Mouse (Mus musculus): ENCODE measurements at regions not wholly inside any gene's neighbourhood (a gene's known extent, or its start where the extent isn't known, plus 50 kb on each side); places are given as distances from the start of the nearest gene placed in this dataset.
"Not testable (repeated sequence)": the region's sequence is repeated elsewhere in the genome, so short reads cannot be mapped to it uniquely, and the experiment has no call there.

GRCm38 (mm10) chr4:124393595-124393994 lies 217.0 kb downstream of the 3100002H09Rik start:
- H3K27me3 ChIP-seq = 0 out of 2 replicates have a peak, but pooled peaks cover 7% of the 10 kb centered on the region
- peaks cover 20% of the 10 kb centered on the region for H3K4me1 ChIP-seq
- no peaks in the 10 kb centered on the region for H3K36me3 ChIP-seq
- no peak overlapping the region for H3K4me3 ChIP-seq
- no peak for ATAC-seq (ENCODE audit: insufficient number of reproducible peaks, insufficient read depth, low FRiP score, low TSS enrichment)
- H3K4me2 ChIP-seq (replicated peaks) = no peak overlapping the region
- H3K9me3 ChIP-seq = no peaks in the 10 kb centered on the region
- 40% methylated on average over 10 of the region's 10 CpGs for WGBS
- no peak overlapping the region for H3K27ac ChIP-seq
- no peak overlapping the region for H3K9ac ChIP-seq

- no peak overlapping the region for H3K27ac ChIP-seq
- H3K4me2 ChIP-seq (replicated peaks) = no peak overlapping the region
- no peak for ATAC-seq (ENCODE audit: insufficient number of reproducible peaks, insufficient read depth, low FRiP score, low TSS enrichment)
- no peak overlapping the region for H3K4me3 ChIP-seq
- H3K9ac ChIP-seq = no peak overlapping the region
- WGBS = 76% methylated on average over 10 of the region's 10 CpGs
- peaks cover 16% of the 10 kb centered on the region for H3K4me1 ChIP-seq
- 0 out of 2 replicates have a peak, but pooled peaks cover 7% of the 10 kb centered on the region for H3K27me3 ChIP-seq
- no peaks in the 10 kb centered on the region for H3K36me3 ChIP-seq
- H3K9me3 ChIP-seq = no peaks in the 10 kb centered on the region
These were observed 221.5 kb downstream of the 3100002H09Rik start for GRCm38 (mm10) chr4:124389067-124389466.

GRCm38 (mm10) chr4:124385106-124386055 lies 225.2 kb downstream of the 3100002H09Rik start:
- Histone ChIP-seq H3K36me3 (no peaks in the 10 kb centered on the region), H3K4me3 (no peak overlapping the region), H3K4me1 (peaks cover 7% of the 10 kb centered on the region; the same call in 1 of the 2 replicates), H3K4me2 (replicated peaks) (no peak overlapping the region), H3K9me3 (no peaks in the 10 kb centered on the region), H3K9ac (no peak overlapping the region), H3K27ac (no peak overlapping the region), H3K27me3 (0 out of 2 replicates have a peak, but pooled peaks cover 4% of the 10 kb centered on the region)
- no peak for ATAC-seq (ENCODE audit: insufficient number of reproducible peaks, insufficient read depth, low FRiP score, low TSS enrichment)
- 33% methylated on average over 11 of the region's 11 CpGs for WGBS

GRCm38 (mm10) chr4:124376504-124376903 lies 234.1 kb downstream of the 3100002H09Rik start:
- WGBS = 72% methylated on average over 5 of the region's 5 CpGs
- Histone ChIP-seq H3K36me3 (no peaks in the 10 kb centered on the region), H3K27ac (no peak overlapping the region), H3K4me2 (replicated peaks) (no peak overlapping the region), H3K9ac (no peak overlapping the region), H3K27me3 (no peaks in the 10 kb centered on the region; the same call in 1 of the 2 replicates), H3K9me3 (no peaks in the 10 kb centered on the region), H3K4me1 (peaks cover 7% of the 10 kb centered on the region), H3K4me3 (no peak overlapping the region)
- ATAC-seq (ENCODE audit: insufficient number of reproducible peaks, insufficient read depth, low FRiP score, low TSS enrichment) = no peak

GRCm38 (mm10) chr4:124375581-124375980 lies 235.0 kb downstream of the 3100002H09Rik start:
- no peak overlapping the region for H3K27ac ChIP-seq
- no peak overlapping the region for H3K4me3 ChIP-seq
- WGBS = 61% methylated on average over 6 of the region's 6 CpGs
- no peak for ATAC-seq (ENCODE audit: insufficient number of reproducible peaks, insufficient read depth, low FRiP score, low TSS enrichment)
- no peaks in the 10 kb centered on the region; the same call in 1 of the 2 replicates for H3K27me3 ChIP-seq
- no peaks in the 10 kb centered on the region for H3K36me3 ChIP-seq
- H3K4me1 ChIP-seq = peaks cover 7% of the 10 kb centered on the region; the same call in 1 of the 2 replicates
- H3K9me3 ChIP-seq = no peaks in the 10 kb centered on the region
- H3K4me2 ChIP-seq (replicated peaks) = no peak overlapping the region
- H3K9ac ChIP-seq = no peak overlapping the region

- H3K9me3 ChIP-seq = no peaks in the 10 kb centered on the region
- H3K4me2 ChIP-seq (replicated peaks) = no peak overlapping the region
- WGBS = 68% methylated on average over 3 of the region's 3 CpGs
- no peak overlapping the region for H3K4me3 ChIP-seq
- no peak overlapping the region for H3K27ac ChIP-seq
- no peak for ATAC-seq (ENCODE audit: insufficient number of reproducible peaks, insufficient read depth, low FRiP score, low TSS enrichment)
- H3K9ac ChIP-seq = no peak overlapping the region
- H3K27me3 ChIP-seq = no peaks in the 10 kb centered on the region
- no peaks in the 10 kb centered on the region for H3K4me1 ChIP-seq
- H3K36me3 ChIP-seq = no peaks in the 10 kb centered on the region
These were observed 241.8 kb downstream of the 3100002H09Rik start for GRCm38 (mm10) chr4:124368831-124369230.

- no peaks in the 10 kb centered on the region for H3K4me1 ChIP-seq
- H3K27ac ChIP-seq = no peak overlapping the region
- H3K36me3 ChIP-seq = no peaks in the 10 kb centered on the region
- H3K9ac ChIP-seq = no peak overlapping the region
- H3K4me3 ChIP-seq = no peak overlapping the region
- no peak overlapping the region for H3K4me2 ChIP-seq (replicated peaks)
- WGBS = 73% methylated on average over 10 of the region's 10 CpGs
- no peak for ATAC-seq (ENCODE audit: insufficient number of reproducible peaks, insufficient read depth, low FRiP score, low TSS enrichment)
- H3K27me3 ChIP-seq = no peaks in the 10 kb centered on the region
- no peaks in the 10 kb centered on the region for H3K9me3 ChIP-seq
These were observed 242.5 kb downstream of the 3100002H09Rik start for GRCm38 (mm10) chr4:124368085-124368484.

GRCm38 (mm10) chr4:124360578-124360908 lies 250.1 kb downstream of the 3100002H09Rik start:
- H3K4me2 ChIP-seq (replicated peaks) = no peak overlapping the region
- no peak overlapping the region for H3K4me3 ChIP-seq
- no peaks in the 10 kb centered on the region for H3K9me3 ChIP-seq
- H3K36me3 ChIP-seq = no peaks in the 10 kb centered on the region
- no peak overlapping the region for H3K9ac ChIP-seq
- H3K4me1 ChIP-seq = no peaks in the 10 kb centered on the region
- H3K27ac ChIP-seq = no peak overlapping the region
- H3K27me3 ChIP-seq = peaks cover 19% of the 10 kb centered on the region; the same call in 1 of the 2 replicates
- no peak for ATAC-seq (ENCODE audit: insufficient number of reproducible peaks, insufficient read depth, low FRiP score, low TSS enrichment)
- 48% methylated on average over 6 of the region's 6 CpGs for WGBS

GRCm38 (mm10) chr4:124359707-124360577 lies 250.7 kb downstream of the 3100002H09Rik start:
- Histone ChIP-seq H3K4me2 (replicated peaks) (no peak overlapping the region), H3K4me3 (no peak overlapping the region), H3K9ac (no peak overlapping the region), H3K27me3 (peaks cover 19% of the 10 kb centered on the region; the same call in 1 of the 2 replicates), H3K9me3 (no peaks in the 10 kb centered on the region), H3K36me3 (no peaks in the 10 kb centered on the region), H3K4me1 (no peaks in the 10 kb centered on the region), H3K27ac (no peak overlapping the region)
- WGBS = 25% methylated on average over 13 of the region's 13 CpGs
- no peak for ATAC-seq (ENCODE audit: insufficient number of reproducible peaks, insufficient read depth, low FRiP score, low TSS enrichment)

- not testable (repeated sequence) for H3K27ac ChIP-seq; H3K4me1 ChIP-seq; ATAC-seq (ENCODE audit: insufficient number of reproducible peaks, insufficient read depth, low FRiP score, low TSS enrichment); H3K9me3 ChIP-seq; H3K4me3 ChIP-seq; H3K9ac ChIP-seq; H3K36me3 ChIP-seq
- peaks cover 19% of the 10 kb centered on the region; the same call in 1 of the 2 replicates for H3K27me3 ChIP-seq
- WGBS = 0% methylated on average over 5 of the region's 8 CpGs
- H3K4me2 ChIP-seq (replicated peaks) = 0 out of 2 replicates have a peak overlapping the region, but pooled peaks have one; percentile 21
These were observed 252.1 kb downstream of the 3100002H09Rik start for GRCm38 (mm10) chr4:124358456-124358855.

- Histone ChIP-seq H3K27me3 (no peaks in the 10 kb centered on the region), H3K36me3 (no peaks in the 10 kb centered on the region), H3K9me3 (no peaks in the 10 kb centered on the region), H3K9ac (no peak overlapping the region), H3K4me3 (no peak overlapping the region), H3K4me2 (replicated peaks) (no peak overlapping the region), H3K4me1 (no peaks in the 10 kb centered on the region), H3K27ac (no peak overlapping the region)
- no peak for ATAC-seq (ENCODE audit: insufficient number of reproducible peaks, insufficient read depth, low FRiP score, low TSS enrichment)
- 84% methylated on average over 3 of the region's 3 CpGs for WGBS
These were observed 260.2 kb downstream of the 3100002H09Rik start for GRCm38 (mm10) chr4:124350361-124350760.

Data from embryonic facial prominence, embryonic 12.5 days (tissue).